Mouse (Mus musculus) heart, postnatal 36 days (tissue): ENCODE measurements around the gene Gm4631. TPM values are rescaled to one million over a fixed set of nuclear protein-coding genes. Genes with fewer than 3 reads are reported as not detected.
"Not testable (repeated sequence)": the region's sequence is repeated elsewhere in the genome, so short reads cannot be mapped to it uniquely, and the experiment has no call there.

ENCODE experiments used
- DNase-seq, 2 experiments: peaks; one replicate each; pipeline ENCODE4 v3.0.0; 2021 to 2022
- intact Hi-C: fragments of 180-260 bp; cut with DNase I; formaldehyde crosslinking; loops from one replicate; pipeline ENCODE4 v1.15.1; 2025
- total RNA-seq, 2 experiments: library from RNA; stranded (reverse); gene quantifications; 2 replicates each; pipeline ENCODE4 v1.2.3; 2021

The Gm4631 gene
- 10 to 100 TPM; 37.0 to 44.5 TPM for total RNA-seq

DNA sequence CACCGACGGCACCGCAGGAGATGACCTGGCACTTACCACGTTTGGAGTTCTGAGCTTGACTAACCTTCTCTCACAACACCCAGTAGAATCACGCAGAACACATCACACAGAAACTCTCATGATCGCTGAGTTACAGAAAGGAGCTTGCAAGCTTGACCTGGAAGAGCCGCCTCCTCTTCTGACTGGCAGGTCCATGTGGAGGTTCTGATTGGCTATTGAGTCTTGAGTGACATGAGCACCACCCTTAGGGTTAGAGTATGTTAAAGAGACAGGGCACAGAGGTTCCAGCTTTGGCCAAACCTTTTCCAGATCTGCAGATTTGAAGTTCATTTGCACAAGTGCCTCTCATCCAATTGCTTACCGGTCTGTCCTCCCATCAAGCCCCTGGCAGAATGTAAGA lies at the start of gene Gm4631:
Gene Gm4631 (minus strand): TSS at position 101 of the 400 bp plus-strand sequence.
- intact Hi-C loops, DNase-seq: not testable (repeated sequence)

DNA sequence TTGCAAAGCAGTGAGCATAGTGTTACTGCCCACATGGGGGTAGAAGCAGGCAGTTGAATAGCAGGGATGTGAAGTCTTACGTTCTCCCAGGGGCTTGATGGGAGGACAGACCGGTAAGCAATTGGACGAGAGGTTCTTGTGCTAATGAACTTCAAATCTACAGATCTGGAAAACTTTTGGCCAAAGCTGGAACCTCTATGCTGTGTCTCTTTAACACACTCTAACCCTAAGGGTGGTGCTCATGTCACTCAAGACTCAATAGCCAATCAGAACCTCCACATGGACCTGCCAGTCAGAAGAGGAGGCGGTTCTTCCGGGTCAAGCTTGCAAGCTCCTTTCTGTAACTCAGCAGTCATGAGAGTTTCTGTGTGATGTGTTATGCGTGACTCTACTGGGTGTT lies 34.1 kb upstream of the Gm4631 start, which contains the start of gene Zfp968:
Gene Zfp968 (plus strand): TSS at position 301 of the 400 bp plus-strand sequence.
- intact Hi-C loops, DNase-seq: not testable (repeated sequence)

DNA sequence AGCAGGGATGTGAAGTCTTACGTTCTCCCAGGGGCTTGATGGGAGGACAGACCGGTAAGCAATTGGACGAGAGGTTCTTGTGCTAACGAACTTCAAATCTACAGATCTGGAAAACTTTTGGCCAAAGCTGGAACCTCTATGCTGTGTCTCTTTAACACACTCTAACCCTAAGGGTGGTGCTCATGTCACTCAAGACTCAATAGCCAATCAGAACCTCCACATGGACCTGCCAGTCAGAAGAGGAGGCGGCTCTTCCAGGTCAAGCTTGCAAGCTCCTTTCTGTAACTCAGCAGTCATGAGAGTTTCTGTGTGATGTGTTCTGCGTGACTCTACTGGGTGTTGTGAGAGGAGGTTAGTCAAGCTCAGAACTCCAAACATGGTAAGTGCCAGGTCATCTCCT lies 63.2 kb downstream of the Gm4631 start, which contains the start of gene Gm14440:
Gene Gm14440 (plus strand): TSS at position 301 of the 400 bp plus-strand sequence.
- intact Hi-C loops, DNase-seq: not testable (repeated sequence)

Other genes with a start within 250 kb of the Gm4631 start
- 1 to 10 TPM; 8.8 to 9.0 TPM for gene Gm14399, start 196.2 kb downstream of the Gm4631 start, total RNA-seq
- under 1 TPM; 0.43 to 0.50 TPM for gene Gm14443, start 162.3 kb downstream of the Gm4631 start, total RNA-seq
- gene Gm14391, start 131.3 kb downstream of the Gm4631 start, total RNA-seq: 10 to 100 TPM; 59.4 to 60.8 TPM
- 1 to 10 TPM; 5.4 to 8.2 TPM for gene Gm14440, start 63.1 kb downstream of the Gm4631 start, total RNA-seq
- gene Zfp968, start 34.2 kb upstream of the Gm4631 start, total RNA-seq: 10 to 100 TPM; 38.7 to 39.0 TPM
- gene Gm4724, start 97.6 kb upstream of the Gm4631 start, total RNA-seq: 1 to 10 TPM; 1.6 to 2.2 TPM
- 1 to 10 TPM; 4.2 to 5.4 TPM for gene Zfp965, start 131.8 kb upstream of the Gm4631 start, total RNA-seq